Mouse (Mus musculus) limb, embryonic 14.5 days (tissue): ENCODE data around the gene Inpp5a. TPM values are rescaled to one million over a fixed set of nuclear protein-coding genes. Genes with fewer than 3 reads are reported as not detected.
A peak's percentile ranks its signal among the peaks of the same experiment; 100 is the strongest.

Experiments used
- ATAC-seq: fragments of 200-750 bp; cut with Nextera tagmentation; 2 replicates; pipeline ENCODE4 v1.8.0; 2017; ENCODE audit warnings: low read depth, moderate number of reproducible peaks, moderate TSS enrichment; ENCODE audit not compliant: low FRiP score
- DNase-seq: peaks from one replicate; pipeline ENCODE4 v3.0.0-alpha.2; 2015; ENCODE audit warnings: low spot score
- H3K27ac ChIP-seq: fragments of 300-500 bp; sonication (generic); replicated peaks from 2 replicates; pipeline ENCODE4 v1.5.1; 2014; ENCODE audit warnings: low read depth, mild to moderate bottlenecking, low read length, moderate library complexity, mixed read lengths
- H3K27me3 ChIP-seq: fragments of 300-500 bp; sonication (generic); 2 replicates; pipeline ENCODE4 v1.6.1; 2014; ENCODE audit warnings: low read length, mixed read lengths; ENCODE audit not compliant: control insufficient read depth, insufficient read depth
- H3K36me3 ChIP-seq: fragments of 300-500 bp; sonication (generic); 2 replicates; pipeline ENCODE4 v1.6.1; 2014; ENCODE audit warnings: mild to moderate bottlenecking, low read length, moderate library complexity, mixed read lengths; ENCODE audit not compliant: control insufficient read depth, insufficient read depth
- H3K4me1 ChIP-seq: fragments of 300-500 bp; sonication (generic); 2 replicates; pipeline ENCODE4 v1.6.1; 2014; ENCODE audit warnings: antibody characterized with exemption, low read length, mixed read lengths; ENCODE audit not compliant: control insufficient read depth, insufficient read depth
- H3K4me2 ChIP-seq: fragments of 300-500 bp; sonication (generic); replicated peaks from 2 replicates; pipeline ENCODE4 v1.6.1; 2014; ENCODE audit warnings: low read depth, mild to moderate bottlenecking, low read length, moderate library complexity; ENCODE audit not compliant: severe bottlenecking
- H3K4me3 ChIP-seq: fragments of 300-500 bp; sonication (generic); replicated peaks from 2 replicates; pipeline ENCODE4 v1.5.1; 2014; ENCODE audit warnings: low read length
- H3K9ac ChIP-seq: fragments of 300-500 bp; sonication (generic); 2 replicates; pipeline ENCODE4 v1.6.1; 2014; ENCODE audit warnings: mild to moderate bottlenecking, low read depth, low read length, moderate library complexity; ENCODE audit not compliant: severe bottlenecking
- H3K9me3 ChIP-seq: fragments of 300-500 bp; sonication (generic); 2 replicates; pipeline ENCODE4 v1.6.1; 2016; ENCODE audit warnings: low read length; ENCODE audit not compliant: control insufficient read depth
- POLR2A ChIP-seq: fragments of 200-500 bp; IDR thresholded peaks from 2 replicates; pipeline ENCODE4 v1.8.0; 2012; ENCODE audit warnings: inconsistent platforms, mild to moderate bottlenecking, moderate library complexity, borderline replicate concordance; ENCODE audit not compliant: insufficient read depth, insufficient read length; ENCODE audit errors: extremely low read depth
- WGBS: fragments of 180-500 bp; shearing (Covaris S2); extraction: QIAGEN DNeasy Blood & Tissue Kit; methylation state at CpG from one replicate; pipeline ENCODE4 v1.1.7; 2014; 5-methylcytosine and 5-hydroxymethylcytosine counted together
- polyA plus RNA-seq, 2 experiments: library from polyadenylated mRNA; depleted of rRNA in 1 of 2; stranded (reverse) in 1 of 2; unstranded in 1 of 2; fragments of >200 nt; fragmentation: Nextera tagmentation in 1 of 2; extraction: Ambion mirVana in 1 of 2; gene quantifications; 2 replicates each; pipeline versions ENCODE4 v1.2.1 to v1.2.3; 2012 to 2014

The Inpp5a gene
- polyA plus RNA-seq, 2 experiments: 29.0 to 39.7 TPM

DNA sequence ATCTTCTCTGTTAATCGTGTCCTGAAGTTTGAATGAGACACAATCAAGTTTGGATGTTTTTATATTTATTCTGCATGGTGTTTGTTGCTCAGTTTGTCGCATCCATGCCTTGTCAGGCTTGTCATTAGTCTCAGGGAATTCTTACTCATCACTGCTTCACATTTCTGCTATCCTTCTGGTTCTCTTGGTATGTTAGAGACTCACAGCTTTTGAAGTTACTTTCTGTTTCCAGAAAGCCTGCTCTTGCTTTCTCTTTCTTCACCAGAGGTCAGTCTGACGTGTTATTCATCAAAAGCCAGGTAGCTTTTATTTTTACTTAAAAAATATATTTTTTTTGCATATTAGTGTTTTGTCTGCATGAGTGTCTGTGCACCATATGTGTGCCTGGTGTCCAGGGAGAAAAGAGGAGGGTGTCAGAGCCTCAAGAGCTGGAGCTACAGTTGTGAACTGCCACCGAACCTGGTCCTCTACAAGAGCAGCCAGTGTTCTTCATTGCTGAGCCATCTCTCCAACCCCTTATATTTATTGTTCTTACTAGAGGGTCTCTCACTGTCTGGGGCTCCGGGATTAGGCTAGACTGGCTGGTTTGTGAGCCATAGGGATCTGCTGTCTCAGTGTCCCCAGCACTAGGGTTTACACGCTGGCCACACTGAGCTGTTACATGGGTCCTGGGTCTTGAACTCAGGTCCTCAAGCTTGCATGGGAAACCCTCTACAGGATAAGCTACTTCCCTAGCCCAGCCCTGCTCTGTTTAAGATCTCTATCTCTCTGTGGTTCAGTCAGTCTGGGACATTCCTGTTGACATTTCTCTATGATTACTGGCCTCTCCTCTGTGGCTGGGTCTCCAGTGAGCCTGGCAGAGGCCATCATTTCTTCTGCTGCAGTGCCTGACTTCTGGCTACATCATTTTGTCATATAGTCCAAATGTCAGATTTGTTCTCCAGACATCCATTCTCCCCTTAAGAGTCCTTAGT lies 51.3 kb downstream of the Inpp5a start:
- DNase-seq (no peak), ATAC-seq (no peak)
- H3K9ac ChIP-seq: 0 out of 2 replicates have a peak overlapping the region, but pooled peaks have one; percentile 12
- WGBS: 74% methylated on average over 6 of the region's 6 CpGs
- no peaks in the 10 kb centered on the region for H3K36me3 ChIP-seq
- peaks cover 34% of the 10 kb centered on the region for H3K4me1 ChIP-seq
- no peaks in the 10 kb centered on the region for H3K27me3 ChIP-seq
- H3K4me2 ChIP-seq: no peak overlapping the region
- H3K9me3 ChIP-seq: no peaks in the 10 kb centered on the region
- no peak for TF ChIP-seq POLR2A
- no peak overlapping the region for H3K27ac ChIP-seq
- H3K4me3 ChIP-seq: no peak overlapping the region

- Histone ChIP-seq H3K4me2 (no peak overlapping the region), H3K9me3 (no peaks in the 10 kb centered on the region), H3K9ac (no peak overlapping the region), H3K27ac (no peak overlapping the region), H3K36me3 (no peaks in the 10 kb centered on the region), H3K4me1 (peaks cover 34% of the 10 kb centered on the region), H3K27me3 (no peaks in the 10 kb centered on the region), H3K4me3 (no peak overlapping the region)
- WGBS: 32% methylated on average over 5 of the region's 5 CpGs
- no peak for ATAC-seq
- no peak for TF ChIP-seq POLR2A
- no peak for DNase-seq
Measured at GRCm38 (mm10) chr7:139441022-139441421, 52.1 kb downstream of the Inpp5a start.

GRCm38 (mm10) chr7:139441761-139442211 lies 52.9 kb downstream of the Inpp5a start:
- no peak for TF ChIP-seq POLR2A
- H3K9me3 ChIP-seq: no peaks in the 10 kb centered on the region
- H3K4me2 ChIP-seq: no peak overlapping the region
- no peaks in the 10 kb centered on the region for H3K36me3 ChIP-seq
- no peak overlapping the region for H3K27ac ChIP-seq
- peaks cover 40% of the 10 kb centered on the region for H3K4me1 ChIP-seq
- no peak overlapping the region for H3K4me3 ChIP-seq
- WGBS: 83% methylated on average over 10 of the region's 10 CpGs
- ATAC-seq (no peak), DNase-seq (no peak)
- H3K27me3 ChIP-seq: no peaks in the 10 kb centered on the region
- no peak overlapping the region for H3K9ac ChIP-seq

DNA sequence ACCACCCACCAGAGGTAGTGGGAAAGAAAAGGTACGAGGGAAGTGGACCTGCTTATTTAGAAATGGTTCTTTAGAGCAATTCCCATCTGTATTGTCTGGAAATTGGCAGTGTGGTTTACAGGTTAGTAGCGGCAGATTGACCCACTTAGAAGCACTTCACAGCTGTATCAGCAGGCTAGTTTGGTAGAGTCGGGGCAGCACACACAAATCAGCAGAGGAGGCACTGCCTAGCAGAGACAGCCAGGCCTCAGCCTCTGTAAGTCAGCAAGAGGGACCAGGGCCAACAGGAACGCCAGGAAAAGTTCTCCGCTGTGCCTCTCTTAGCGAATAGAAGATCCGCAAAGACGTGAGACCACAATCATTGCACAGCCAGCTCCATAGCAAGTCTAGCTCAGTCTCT lies 56.7 kb downstream of the Inpp5a start:
- 57% methylated on average over 8 of the region's 8 CpGs for WGBS
- no peak for DNase-seq
- TF ChIP-seq POLR2A: no peak
- H3K9me3 ChIP-seq: no peaks in the 10 kb centered on the region
- no peak for ATAC-seq
- no peak overlapping the region for H3K27ac ChIP-seq
- no peak overlapping the region for H3K4me2 ChIP-seq
- H3K4me1 ChIP-seq: peaks cover 32% of the 10 kb centered on the region
- no peak overlapping the region for H3K4me3 ChIP-seq
- no peak overlapping the region for H3K9ac ChIP-seq
- no peaks in the 10 kb centered on the region for H3K36me3 ChIP-seq
- no peaks in the 10 kb centered on the region for H3K27me3 ChIP-seq

- Histone ChIP-seq H3K36me3 (no peaks in the 10 kb centered on the region), H3K4me2 (no peak overlapping the region), H3K4me3 (no peak overlapping the region), H3K4me1 (peaks cover 16% of the 10 kb centered on the region), H3K9ac (no peak overlapping the region), H3K27me3 (no peaks in the 10 kb centered on the region), H3K9me3 (no peaks in the 10 kb centered on the region), H3K27ac (no peak overlapping the region)
- 78% methylated on average over 3 of the region's 3 CpGs for WGBS
- no peak for DNase-seq
- ATAC-seq: no peak
- no peak for TF ChIP-seq POLR2A
Measured at GRCm38 (mm10) chr7:139447381-139447780, 58.5 kb downstream of the Inpp5a start.
